Mouse (Mus musculus): ENCODE results near the gene Npc1l1. TPM values are rescaled to one million over a fixed set of nuclear protein-coding genes. Genes with fewer than 3 reads are reported as not detected.

Npc1l1 gene
- polyA plus RNA-seq, 1 experiment from 2014 or later, result 0.03 TPM

DNA sequence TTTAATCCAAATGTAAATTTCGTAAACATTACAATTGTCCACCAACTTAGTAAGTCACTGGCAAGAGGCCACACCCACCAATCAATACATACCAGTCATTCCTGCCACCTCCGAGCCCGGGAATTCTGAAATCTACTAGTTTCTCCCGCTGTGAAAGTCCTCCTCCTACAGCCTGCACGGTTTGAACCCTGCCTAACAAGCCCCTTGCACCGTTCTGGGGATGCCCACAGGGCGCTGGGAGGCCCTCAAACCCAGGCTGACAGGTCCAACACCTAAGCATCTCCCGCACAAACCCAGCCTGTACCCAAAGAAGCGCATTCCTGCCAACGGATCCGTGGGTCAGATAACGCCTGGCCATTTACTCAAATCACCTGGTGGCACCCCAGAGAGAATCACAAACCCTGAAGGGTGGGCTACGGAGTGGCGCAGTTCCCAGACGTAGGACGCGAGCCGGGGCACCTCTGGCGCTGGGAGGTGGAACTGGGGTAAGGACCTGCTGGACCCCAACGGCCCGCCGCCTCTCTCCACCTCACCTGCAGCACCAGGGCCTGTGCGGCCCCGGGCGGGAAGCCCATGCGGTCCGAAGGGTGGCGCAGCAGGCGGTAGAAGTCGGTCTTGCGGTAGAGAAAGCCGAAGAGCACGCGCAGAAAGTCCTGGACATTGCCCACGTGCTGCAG lies 30.4 kb downstream of the Npc1l1 start, which contains the start of gene A730071L15Rik:
TSS of gene A730071L15Rik (plus strand) at position 620 of the 677 bp plus-strand sequence.
- Histone ChIP-seq H3K4me1 (peaks cover 22% of the 10 kb centered on the region), H3K27me3 (ENCODE audit: low read depth, poor library complexity, severe bottlenecking) (no peaks in the 10 kb centered on the region), H3K27ac (peak within 1 kb of the TSS; percentile 97), H3K36me3 (peaks cover 14% of the 10 kb centered on the region; the same call in 1 of the 2 replicates), H3K9me3 (replicated peaks) (no peaks in the 10 kb centered on the region), H3K4me3 (peak within 1 kb of the TSS; percentile 97)
- DNase-seq (ENCODE audit: low spot score), result no peak
- WGBS, result 1% methylated on average over 35 of the region's 35 CpGs

DNA sequence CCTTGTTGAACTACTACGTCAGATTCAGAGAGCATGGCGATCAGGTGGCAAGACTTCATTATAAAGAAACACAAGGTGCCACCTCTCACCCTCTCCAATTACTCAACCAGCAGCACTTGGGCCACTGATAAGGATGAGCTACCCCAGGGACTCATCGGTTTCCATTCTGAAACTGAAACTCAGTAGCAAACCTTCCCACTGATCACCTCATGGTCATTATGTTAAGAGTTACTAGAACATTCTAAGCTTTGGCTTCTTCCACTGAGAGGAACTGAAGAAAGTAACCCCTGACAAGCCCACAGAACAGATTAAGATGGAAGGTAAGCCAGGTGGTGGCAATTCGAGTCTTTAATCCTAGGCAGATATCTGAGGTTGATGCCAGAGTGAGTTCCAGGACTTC lies 31.5 kb downstream of the Npc1l1 start:
- peaks cover 22% of the 10 kb centered on the region for H3K4me1 ChIP-seq
- no peaks in the 10 kb centered on the region for H3K27me3 ChIP-seq (ENCODE audit: low read depth, poor library complexity, severe bottlenecking)
- DNase-seq (ENCODE audit: low spot score), result no peak
- peak overlapping the region; percentile 97 for H3K4me3 ChIP-seq
- peaks cover 22% of the 10 kb centered on the region; the same call in 1 of the 2 replicates for H3K36me3 ChIP-seq
- no peaks in the 10 kb centered on the region for H3K9me3 ChIP-seq (replicated peaks)
- no peak overlapping the region for H3K27ac ChIP-seq
- WGBS, result 93% methylated on average over 4 of the region's 4 CpGs

DNA sequence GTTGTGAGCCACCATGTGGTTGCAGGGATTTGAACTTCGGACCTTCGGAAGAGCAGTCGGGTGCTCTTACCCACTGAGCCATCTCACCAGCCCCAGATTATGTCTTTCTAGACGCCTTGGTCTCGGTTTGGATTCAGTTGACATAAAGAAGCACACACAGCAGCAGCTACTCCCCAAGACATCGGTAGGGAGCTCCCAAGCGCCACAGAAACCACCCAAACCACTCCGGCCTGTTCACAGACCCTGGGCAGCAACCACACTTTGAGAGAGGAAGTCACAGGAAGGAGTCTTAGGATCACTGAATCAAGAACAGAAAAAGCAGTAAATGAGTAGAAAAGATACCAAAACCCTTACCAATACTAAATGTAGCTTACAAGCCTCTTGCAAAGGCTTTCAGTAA lies 33.2 kb downstream of the Npc1l1 start:
- H3K4me1 ChIP-seq, result peaks cover 22% of the 10 kb centered on the region
- H3K36me3 ChIP-seq, result peaks cover 37% of the 10 kb centered on the region

GRCm38 (mm10) chr11:6187878-6188277 lies 42.1 kb downstream of the Npc1l1 start:
- peaks cover 59% of the 10 kb centered on the region for H3K36me3 ChIP-seq

More for the DNA sequence above, 33.2 kb downstream of the Npc1l1 start:
- no peak overlapping the region for H3K4me3 ChIP-seq
- H3K27ac ChIP-seq, result no peak overlapping the region
- DNase-seq (ENCODE audit: low spot score), result no peak
- 92% methylated on average over 8 of the region's 8 CpGs for WGBS
- no peaks in the 10 kb centered on the region for H3K27me3 ChIP-seq (ENCODE audit: low read depth, poor library complexity, severe bottlenecking)
- no peaks in the 10 kb centered on the region for H3K9me3 ChIP-seq (replicated peaks)

DNA sequence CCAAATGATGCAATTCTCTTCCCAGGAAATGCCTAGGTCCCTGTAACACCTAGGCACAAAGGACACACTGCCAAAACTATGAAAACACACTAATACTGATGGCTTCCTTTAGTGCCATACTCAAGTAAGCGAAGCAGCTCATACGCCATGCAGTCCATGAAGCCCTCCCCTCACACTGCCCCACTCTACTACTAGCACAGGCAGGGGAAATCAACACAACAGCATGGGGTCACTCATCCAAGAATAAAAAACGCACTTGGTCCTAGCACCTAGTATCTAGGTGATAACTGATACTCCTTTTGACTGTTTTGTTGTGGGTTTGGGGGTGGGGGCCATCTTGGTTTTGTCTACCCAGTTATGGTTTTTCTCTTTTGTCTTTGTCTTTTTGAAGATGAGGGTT lies 42.5 kb downstream of the Npc1l1 start:
- DNase-seq (ENCODE audit: low spot score), result no peak
- no peak overlapping the region for H3K4me3 ChIP-seq
- no peak overlapping the region for H3K27ac ChIP-seq
- H3K9me3 ChIP-seq (replicated peaks), result no peaks in the 10 kb centered on the region
- peaks cover 56% of the 10 kb centered on the region for H3K36me3 ChIP-seq
- no peaks in the 10 kb centered on the region for H3K27me3 ChIP-seq (ENCODE audit: low read depth, poor library complexity, severe bottlenecking)
- WGBS, result 83% methylated on average over 3 of the region's 3 CpGs
- peaks cover 4% of the 10 kb centered on the region for H3K4me1 ChIP-seq

More at GRCm38 (mm10) chr11:6187878-6188277, 42.1 kb downstream of the Npc1l1 start:
- Histone ChIP-seq H3K4me1 (peaks cover 4% of the 10 kb centered on the region), H3K27me3 (ENCODE audit: low read depth, poor library complexity, severe bottlenecking) (no peaks in the 10 kb centered on the region), H3K27ac (no peak overlapping the region), H3K9me3 (replicated peaks) (no peaks in the 10 kb centered on the region), H3K4me3 (no peak overlapping the region)
- 30% methylated on average over 2 of the region's 2 CpGs for WGBS
- DNase-seq (ENCODE audit: low spot score), result peak; percentile 78

- no peak overlapping the region for H3K27ac ChIP-seq
- no peak for DNase-seq (ENCODE audit: low spot score)
- no peaks in the 10 kb centered on the region for H3K9me3 ChIP-seq (replicated peaks)
- peaks cover 34% of the 10 kb centered on the region for H3K36me3 ChIP-seq
- 81% methylated on average over 11 of the region's 11 CpGs for WGBS
- H3K4me3 ChIP-seq, result no peak overlapping the region
- no peaks in the 10 kb centered on the region for H3K27me3 ChIP-seq (ENCODE audit: low read depth, poor library complexity, severe bottlenecking)
- H3K4me1 ChIP-seq, result peaks cover 10% of the 10 kb centered on the region
These were observed 45.6 kb downstream of the Npc1l1 start for GRCm38 (mm10) chr11:6184202-6184935.

DNA sequence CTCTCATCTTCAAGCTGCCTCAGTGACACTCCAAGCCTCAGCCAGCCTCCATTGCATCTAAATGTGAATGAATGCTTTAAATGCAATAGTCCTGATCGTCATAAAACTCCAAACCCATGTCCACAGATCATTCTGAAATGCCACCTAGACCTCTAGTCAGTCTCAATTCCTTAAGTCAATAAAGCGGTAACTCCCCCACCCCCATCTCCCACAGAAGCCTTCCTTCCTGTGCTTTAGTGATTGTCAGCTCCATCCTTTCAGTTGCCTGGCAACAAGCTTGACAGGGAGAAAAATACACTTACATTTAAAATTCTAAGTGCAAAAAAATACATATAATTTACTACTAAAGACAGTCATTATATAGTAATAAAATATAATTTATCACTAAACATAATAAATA lies 46.7 kb downstream of the Npc1l1 start:
- H3K4me1 ChIP-seq, result peaks cover 21% of the 10 kb centered on the region
- peaks cover 23% of the 10 kb centered on the region for H3K36me3 ChIP-seq
- no peak overlapping the region for H3K4me3 ChIP-seq
- no peak overlapping the region for H3K27ac ChIP-seq
- H3K9me3 ChIP-seq (replicated peaks), result no peaks in the 10 kb centered on the region
- WGBS, result 91% methylated on average over 2 of the region's 2 CpGs
- no peak for DNase-seq (ENCODE audit: low spot score)
- no peaks in the 10 kb centered on the region for H3K27me3 ChIP-seq (ENCODE audit: low read depth, poor library complexity, severe bottlenecking)

DNA sequence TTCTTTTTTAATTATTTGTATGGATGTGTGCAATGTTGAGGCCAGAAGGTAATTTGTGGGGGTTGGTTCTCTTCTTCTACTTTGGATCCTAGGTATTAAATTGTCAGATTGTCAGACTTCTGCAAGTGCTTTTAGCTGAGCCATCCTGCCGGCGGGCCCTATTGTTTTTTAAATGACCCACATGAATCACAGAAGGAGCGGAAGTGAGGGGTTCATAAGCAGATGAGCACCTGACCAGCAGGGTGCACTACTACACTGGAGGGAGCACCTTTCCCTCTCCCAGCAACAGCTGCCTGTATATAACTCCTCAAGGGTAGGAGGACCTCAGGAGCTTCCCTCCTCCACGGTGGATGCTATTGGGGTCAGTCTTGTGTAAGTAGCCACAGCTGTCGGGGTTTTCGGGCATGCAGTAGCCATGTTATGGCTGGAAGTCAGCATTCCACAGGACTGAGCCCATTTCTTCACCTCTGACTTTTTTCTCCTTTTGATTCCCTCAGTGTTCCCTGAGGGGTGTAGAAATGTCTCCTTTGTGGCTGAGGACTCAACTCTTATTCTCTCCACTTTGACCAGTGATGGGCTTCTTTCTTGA lies 49.0 kb downstream of the Npc1l1 start:
- Histone ChIP-seq H3K36me3 (peaks cover 4% of the 10 kb centered on the region; the same call in 1 of the 2 replicates), H3K27ac (no peak overlapping the region), H3K9me3 (replicated peaks) (no peaks in the 10 kb centered on the region), H3K27me3 (ENCODE audit: low read depth, poor library complexity, severe bottlenecking) (no peaks in the 10 kb centered on the region), H3K4me3 (no peak overlapping the region), H3K4me1 (peaks cover 23% of the 10 kb centered on the region)
- 65% methylated on average over 6 of the region's 6 CpGs for WGBS
- no peak for DNase-seq (ENCODE audit: low spot score)

DNA sequence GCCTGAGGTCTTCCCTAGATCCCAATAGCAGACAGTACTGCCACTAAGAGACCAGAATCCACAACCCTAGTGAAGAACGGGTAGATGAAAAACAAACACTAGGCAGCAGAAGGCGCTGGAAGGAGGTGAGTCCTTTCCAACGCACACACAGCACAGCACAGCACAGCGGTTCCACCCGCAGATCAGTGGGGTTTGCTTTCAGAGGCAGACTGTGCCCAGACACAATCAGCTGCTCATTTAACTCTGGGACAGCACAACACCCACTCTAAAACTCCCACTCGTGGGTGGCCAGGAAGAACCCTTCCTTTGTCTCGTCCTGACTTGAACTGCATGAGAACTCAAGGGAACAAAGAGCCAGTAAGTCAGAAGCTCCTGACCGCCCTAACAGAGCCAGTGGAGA lies 50.7 kb downstream of the Npc1l1 start:
- Histone ChIP-seq H3K4me1 (peaks cover 19% of the 10 kb centered on the region), H3K9me3 (replicated peaks) (no peaks in the 10 kb centered on the region), H3K27me3 (ENCODE audit: low read depth, poor library complexity, severe bottlenecking) (no peaks in the 10 kb centered on the region), H3K27ac (peak overlapping the region; percentile 66), H3K4me3 (no peak overlapping the region), H3K36me3 (peaks cover 2% of the 10 kb centered on the region; the same call in 1 of the 2 replicates)
- DNase-seq (ENCODE audit: low spot score), result no peak
- WGBS, result 19% methylated on average over 8 of the region's 8 CpGs

DNA sequence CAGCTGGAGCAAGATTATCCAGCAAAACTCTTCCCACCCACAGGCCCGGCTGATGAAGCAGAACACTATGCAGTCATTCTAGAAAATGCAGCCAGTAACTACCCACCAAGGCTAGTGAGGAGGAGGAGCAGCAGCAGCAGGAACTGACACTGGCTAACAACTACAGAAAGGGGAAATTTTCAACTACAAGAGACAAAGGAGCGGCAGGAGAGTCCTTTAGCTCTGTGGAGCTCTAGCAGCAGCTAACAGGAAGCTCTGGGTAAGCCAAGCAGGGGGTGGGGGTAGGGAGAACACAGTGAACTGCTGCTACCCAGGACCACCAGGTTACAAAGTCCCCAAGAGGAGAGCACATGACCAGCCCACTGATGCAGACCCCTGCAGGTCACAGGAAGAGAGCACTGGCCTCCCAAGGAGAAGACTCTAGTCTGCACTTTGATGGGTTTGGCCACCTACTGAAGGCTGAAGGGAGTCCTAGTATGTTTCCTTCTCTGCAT lies 51.2 kb downstream of the Npc1l1 start:
- Histone ChIP-seq H3K4me1 (peaks cover 19% of the 10 kb centered on the region), H3K27me3 (ENCODE audit: low read depth, poor library complexity, severe bottlenecking) (no peaks in the 10 kb centered on the region), H3K9me3 (replicated peaks) (no peaks in the 10 kb centered on the region), H3K36me3 (peaks cover 6% of the 10 kb centered on the region; the same call in 1 of the 2 replicates), H3K27ac (peak overlapping the region; percentile 66), H3K4me3 (no peak overlapping the region)
- WGBS, result 35% methylated on average over 2 of the region's 2 CpGs
- DNase-seq (ENCODE audit: low spot score), result no peak

- H3K27ac ChIP-seq, result peak overlapping the region; percentile 66; the same call in 1 of the 2 replicates
- H3K4me3 ChIP-seq, result no peak overlapping the region
- no peaks in the 10 kb centered on the region for H3K27me3 ChIP-seq (ENCODE audit: low read depth, poor library complexity, severe bottlenecking)
- peaks cover 19% of the 10 kb centered on the region for H3K4me1 ChIP-seq
- no peaks in the 10 kb centered on the region for H3K9me3 ChIP-seq (replicated peaks)
- WGBS, result 81% methylated on average over 8 of the region's 8 CpGs
- DNase-seq (ENCODE audit: low spot score), result no peak
- peaks cover 8% of the 10 kb centered on the region; the same call in 1 of the 2 replicates for H3K36me3 ChIP-seq
These were observed 52.0 kb downstream of the Npc1l1 start for GRCm38 (mm10) chr11:6177781-6178420.

- H3K27me3 ChIP-seq (ENCODE audit: low read depth, poor library complexity, severe bottlenecking), result no peaks in the 10 kb centered on the region
- 0 out of 2 replicates have a peak, but pooled peaks cover 8% of the 10 kb centered on the region for H3K36me3 ChIP-seq
- no peak overlapping the region for H3K4me3 ChIP-seq
- no peak overlapping the region for H3K27ac ChIP-seq
- WGBS, result 84% methylated on average over 1 of the region's 1 CpGs
- no peaks in the 10 kb centered on the region for H3K9me3 ChIP-seq (replicated peaks)
- no peak for DNase-seq (ENCODE audit: low spot score)
- peaks cover 19% of the 10 kb centered on the region for H3K4me1 ChIP-seq
These were observed 54.4 kb downstream of the Npc1l1 start for GRCm38 (mm10) chr11:6175506-6175905.

Measured in limb, embryonic 10.5 days (tissue).